Mouse (Mus musculus): ENCODE measurements at regions not wholly inside any gene's neighbourhood (a gene's known extent, or its start where the extent isn't known, plus 50 kb on each side); places are given as distances from the start of the nearest gene placed in this dataset.

DNA sequence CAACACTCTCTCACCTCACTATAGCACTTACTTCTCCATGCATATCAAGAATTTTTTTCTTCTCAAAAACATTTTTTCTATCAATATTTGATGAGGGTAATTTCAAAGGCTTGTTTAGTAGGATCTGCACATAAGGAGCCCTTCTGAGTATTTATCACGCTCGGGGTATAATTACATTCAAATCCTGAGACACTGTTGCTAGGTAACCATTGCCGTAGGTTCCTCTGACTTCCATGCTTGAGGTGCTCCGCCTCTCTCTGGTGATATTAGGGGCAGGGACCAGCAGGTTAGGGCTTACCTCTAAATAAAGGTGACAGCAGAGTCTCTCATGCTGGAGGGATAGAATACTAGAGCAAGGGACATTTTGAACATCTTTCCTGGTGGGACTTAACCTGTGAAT lies 54.4 kb upstream of the 9630041A04Rik start:
- in situ Hi-C loops (cut with MseI, MboI), result no loop called here

GRCm38 (mm10) chr9:101796718-101797117 lies 64.9 kb upstream of the 9630041A04Rik start:
- in situ Hi-C loops (cut with MseI, MboI), result no loop called here

GRCm38 (mm10) chr9:101796063-101796462 lies 65.6 kb upstream of the 9630041A04Rik start:
- in situ Hi-C loops (cut with MseI, MboI), result no loop called here

GRCm38 (mm10) chr9:101795436-101795835 lies 66.2 kb upstream of the 9630041A04Rik start:
- in situ Hi-C loops (cut with MseI, MboI), result no loop called here

GRCm38 (mm10) chr9:101790936-101791335 lies 70.7 kb upstream of the 9630041A04Rik start:
- in situ Hi-C loops (cut with MseI, MboI), result no loop called here

DNA sequence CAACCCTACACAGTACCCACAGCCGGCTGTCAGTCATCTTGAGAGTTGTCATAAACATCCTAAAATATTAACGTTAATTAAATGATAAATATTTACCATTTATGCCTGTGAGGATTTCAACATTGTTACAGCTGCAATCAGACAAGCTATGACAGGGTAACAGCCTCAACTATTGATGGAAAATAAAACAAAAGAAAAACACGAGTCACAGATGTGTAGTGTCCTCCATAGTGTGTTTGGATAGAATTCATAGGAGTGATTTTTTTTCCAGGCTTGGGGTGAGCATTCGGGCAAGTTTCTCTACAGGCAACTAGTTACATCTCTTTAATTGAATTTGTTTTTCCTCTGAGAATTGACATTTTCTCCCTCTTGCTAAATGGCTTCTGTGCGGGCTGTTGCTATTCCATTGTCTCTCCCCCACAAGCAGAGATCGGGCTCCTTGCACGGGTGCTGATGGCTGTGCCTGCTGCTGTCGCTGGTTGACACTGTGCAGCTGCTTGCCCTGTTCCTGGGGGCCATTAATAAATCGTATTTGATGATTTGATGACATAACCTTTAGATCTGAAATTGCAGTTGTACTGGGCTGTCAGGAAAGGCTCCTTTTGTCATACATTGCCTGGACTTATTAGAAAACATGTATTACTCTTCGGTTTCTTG lies 120.6 kb upstream of the 9630041A04Rik start:
- in situ Hi-C loops (cut with MseI, MboI), result no loop called here

GRCm38 (mm10) chr9:101739322-101739721 lies 122.3 kb upstream of the 9630041A04Rik start:
- in situ Hi-C loops (cut with MseI, MboI), result no loop called here

GRCm38 (mm10) chr9:101734271-101734670 lies 127.4 kb upstream of the 9630041A04Rik start:
- in situ Hi-C loops (cut with MseI, MboI), result no loop called here

- in situ Hi-C loops (cut with MseI, MboI), result no loop called here
Measured at GRCm38 (mm10) chr9:101733611-101734225, 127.9 kb upstream of the 9630041A04Rik start.

DNA sequence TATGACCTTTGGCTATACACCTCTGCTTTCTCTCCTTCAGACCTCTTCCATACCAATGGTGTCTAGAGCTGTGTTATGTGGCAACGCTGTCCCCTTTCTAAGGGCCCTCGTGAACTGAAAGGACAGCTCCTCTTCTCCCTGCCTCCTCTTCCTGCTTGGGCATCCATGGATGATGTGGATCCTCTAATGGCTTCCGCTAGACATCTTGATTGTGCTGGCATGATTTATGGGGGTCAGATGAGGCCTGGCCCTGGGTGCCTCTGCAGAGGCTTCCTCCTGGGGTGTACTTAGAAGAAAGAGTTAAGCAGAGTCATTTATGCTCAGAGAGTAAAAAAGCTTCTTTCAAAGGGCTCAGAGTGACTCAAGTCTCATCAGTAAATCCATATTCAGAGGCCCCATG lies 131.5 kb upstream of the 9630041A04Rik start:
- in situ Hi-C loops (cut with MseI, MboI), result no loop called here

- in situ Hi-C loops (cut with MseI, MboI), result no loop called here
Measured at GRCm38 (mm10) chr9:101717911-101718310, 143.7 kb upstream of the 9630041A04Rik start.

GRCm38 (mm10) chr9:101716326-101716725 lies 145.3 kb upstream of the 9630041A04Rik start:
- in situ Hi-C loops (cut with MseI, MboI), result no loop called here

DNA sequence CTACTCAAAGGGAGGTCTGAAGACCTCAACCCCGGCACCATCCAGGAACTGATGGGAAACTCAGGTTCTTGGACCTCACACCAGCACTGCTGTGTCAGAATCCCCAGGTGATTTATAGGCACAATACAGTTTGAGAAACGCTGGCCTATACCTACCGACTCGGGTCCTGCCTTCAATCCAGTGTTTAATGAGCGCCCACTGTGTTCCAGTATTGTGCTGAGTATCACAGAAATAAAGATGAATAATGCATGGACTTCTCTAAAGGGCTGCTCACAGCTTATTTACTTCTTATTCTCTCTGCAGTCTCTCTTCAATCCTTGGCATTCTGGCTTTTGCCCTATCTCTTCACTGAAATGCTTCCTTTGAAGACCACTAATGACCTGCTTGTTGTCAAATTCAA lies 146.8 kb upstream of the 9630041A04Rik start:
- in situ Hi-C loops (cut with MseI, MboI), result no loop called here

DNA sequence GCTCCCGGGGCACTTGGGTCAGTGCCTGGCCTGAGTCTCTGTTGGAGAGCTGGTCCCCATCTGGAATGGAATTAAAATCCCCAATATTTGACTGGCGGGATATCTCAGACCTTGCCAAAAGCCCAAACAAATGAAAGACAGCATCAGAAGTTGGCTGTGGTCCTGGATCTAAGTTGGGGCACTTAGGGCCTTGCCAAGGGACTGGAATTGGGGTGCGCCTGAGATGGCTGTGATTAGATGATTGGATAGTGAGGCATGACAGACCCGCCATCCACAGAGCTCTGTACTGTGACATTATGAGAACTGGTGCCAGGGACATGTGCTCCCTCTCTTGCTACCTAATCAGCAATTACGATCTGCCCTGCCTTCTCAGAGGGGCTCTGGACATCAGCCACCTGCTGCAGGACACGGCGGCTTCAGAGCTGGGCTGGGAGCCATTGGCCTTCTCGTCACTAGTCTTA lies 151.0 kb upstream of the 9630041A04Rik start:
- in situ Hi-C loops (cut with MseI, MboI), result no loop called here

DNA sequence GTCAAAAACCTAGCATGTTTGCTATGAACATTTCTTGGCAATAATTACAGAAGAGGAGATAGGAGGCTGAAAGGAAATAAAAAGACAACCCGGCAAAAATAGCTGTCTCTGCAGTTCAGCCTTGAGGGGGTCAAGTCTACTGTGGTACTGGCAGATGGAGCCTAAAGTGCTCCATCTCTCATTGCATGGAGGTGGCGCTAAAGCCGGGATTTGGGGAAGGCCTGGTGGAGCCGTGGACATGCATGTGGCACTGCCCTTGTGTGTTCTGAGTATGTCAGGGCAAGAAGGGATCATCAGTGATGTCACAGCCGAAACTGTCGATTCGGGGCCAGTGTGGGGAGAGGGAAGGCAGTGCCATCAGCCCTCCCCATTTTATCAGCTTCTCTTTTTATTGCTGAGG lies 161.3 kb upstream of the 9630041A04Rik start:
- in situ Hi-C loops (cut with MseI, MboI), result no loop called here

DNA sequence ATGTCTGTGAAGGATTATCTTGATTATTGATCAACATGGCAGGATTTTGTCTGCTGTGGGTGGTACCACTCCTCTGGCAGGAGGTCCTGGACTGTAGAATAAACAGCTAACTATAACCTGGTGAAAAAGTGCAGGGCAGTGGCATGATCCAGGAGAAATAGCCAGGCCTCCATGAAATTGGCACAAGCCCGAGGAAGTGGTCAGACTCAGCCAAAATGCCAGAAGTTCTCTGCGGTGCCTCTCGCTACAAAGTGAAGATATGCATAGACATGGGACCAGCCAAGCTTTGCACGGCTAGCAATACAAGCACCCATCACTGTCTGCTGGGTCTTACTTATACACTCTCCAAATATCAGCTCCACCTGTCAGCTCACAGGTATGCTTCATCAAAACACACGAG lies 167.6 kb upstream of the 9630041A04Rik start:
- in situ Hi-C loops (cut with MseI, MboI), result loop anchor here (5.0 to 10.0 kb wide), 2 partner anchors 658 to 661 kb away; partner anchors contain the start of gene Ephb1 (in 2 of the 2)

DNA sequence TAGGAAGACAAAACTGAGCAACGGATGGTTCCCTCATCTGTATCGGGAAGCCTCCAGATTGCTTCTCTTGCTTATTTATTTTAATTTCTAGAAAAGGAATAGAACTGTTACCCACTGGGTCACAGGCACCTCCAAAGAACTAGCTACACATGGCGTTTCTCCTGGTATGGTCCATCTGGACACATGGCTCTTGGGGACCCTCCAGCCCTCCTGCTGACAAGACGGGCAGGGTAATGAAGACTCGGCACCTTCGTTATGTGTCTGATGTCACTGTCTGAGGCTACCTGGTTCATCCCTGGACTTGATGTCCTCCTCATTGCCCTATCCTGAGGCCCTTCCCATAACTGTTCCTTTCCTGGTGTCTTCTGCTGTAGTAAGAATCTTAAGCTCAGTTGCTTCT lies 170.3 kb upstream of the 9630041A04Rik start:
- in situ Hi-C loops (cut with MseI, MboI), result loop anchor here (5.0 to 10.0 kb wide), 2 partner anchors 661 to 663 kb away; partner anchors contain the start of gene Ephb1 (in 2 of the 2)

- in situ Hi-C loops (cut with MseI, MboI), result loop anchor here (5.0 to 10.0 kb wide), 2 partner anchors 661 to 664 kb away; partner anchors contain the start of gene Ephb1 (in 2 of the 2)
Measured at GRCm38 (mm10) chr9:101690916-101691315, 170.7 kb upstream of the 9630041A04Rik start.

DNA sequence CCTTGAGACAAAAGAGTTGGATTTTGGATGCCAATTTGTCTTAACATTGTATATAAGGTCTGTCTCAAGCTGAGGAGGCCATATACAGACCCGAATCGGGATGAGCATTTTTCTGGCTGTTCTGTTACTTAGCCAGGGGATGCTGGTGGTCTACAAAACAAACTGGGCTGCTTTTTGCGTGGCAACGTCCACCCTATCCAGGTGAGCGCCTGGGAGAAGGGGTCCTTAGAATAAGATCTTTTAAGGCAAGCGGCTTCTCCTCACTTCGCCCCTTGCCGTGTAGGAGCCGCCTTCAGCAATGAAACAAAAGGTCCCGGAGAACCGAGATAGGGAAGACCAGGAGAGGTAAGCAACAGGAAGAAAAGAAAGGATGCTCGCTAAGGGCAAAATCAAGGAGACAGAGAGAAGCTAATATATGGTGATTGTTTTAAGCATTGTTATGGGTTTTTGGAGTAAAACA lies 171.2 kb upstream of the 9630041A04Rik start:
- in situ Hi-C loops (cut with MseI, MboI), result loop anchor here (5.0 to 10.0 kb wide), 2 partner anchors 662 to 664 kb away; partner anchors contain the start of gene Ephb1 (in 2 of the 2)

DNA sequence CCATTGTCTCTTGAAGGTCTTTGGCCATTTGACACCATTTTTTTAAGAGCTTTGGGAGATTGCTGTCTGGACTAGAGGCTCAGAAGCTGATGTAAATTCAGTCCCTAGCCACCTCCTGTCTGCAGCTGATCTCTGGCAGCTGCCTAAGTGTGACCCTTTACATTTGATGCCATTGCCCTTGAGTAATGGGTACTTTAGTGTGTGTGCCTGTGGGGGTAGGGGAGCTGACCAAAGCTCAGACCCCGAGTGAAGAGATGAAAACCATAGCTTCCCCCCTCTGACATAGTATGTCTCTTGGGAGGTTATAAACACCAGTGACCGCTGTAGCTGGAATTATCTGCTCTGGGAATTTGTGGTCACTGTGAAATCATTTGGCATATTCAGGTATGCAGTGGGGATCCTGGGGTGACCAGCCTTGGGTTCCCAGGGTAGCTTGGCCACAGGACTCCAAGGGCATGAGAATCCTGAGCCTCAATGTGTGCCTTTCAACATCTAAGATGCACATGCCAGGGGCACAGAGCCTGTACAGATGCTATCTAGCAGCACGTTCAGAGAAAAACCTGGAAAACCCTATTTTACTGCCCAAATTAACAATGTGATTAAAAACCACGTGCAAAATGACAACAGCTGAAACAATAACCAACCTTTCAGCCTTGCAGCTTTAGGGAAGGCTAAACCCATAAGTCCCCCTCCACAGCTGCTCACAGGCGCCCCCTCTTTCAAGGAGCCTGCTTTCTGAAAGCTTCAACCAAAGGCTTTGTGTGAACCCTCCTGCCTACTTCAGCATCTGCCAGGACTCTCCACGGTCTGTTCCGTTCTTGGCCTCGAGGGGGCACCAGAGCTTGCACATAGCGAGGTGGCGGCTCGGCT lies 171.9 kb upstream of the 9630041A04Rik start:
- in situ Hi-C loops (cut with MseI, MboI), result loop anchor here (5.0 to 10.0 kb wide), 2 partner anchors 663 to 665 kb away; partner anchors contain the start of gene Ephb1 (in 2 of the 2)

- in situ Hi-C loops (cut with MseI, MboI), result no loop called here
Measured at GRCm38 (mm10) chr9:101687226-101687625, 174.4 kb upstream of the 9630041A04Rik start.

- in situ Hi-C loops (cut with MseI, MboI), result no loop called here
Measured at GRCm38 (mm10) chr9:101677563-101677962, 184.1 kb upstream of the 9630041A04Rik start.

Measured in mouse trophoblast stem cell (cell line).